Mouse (Mus musculus) C2C12 (cell line): ENCODE measurements around the gene Apba3. TPM values are rescaled to one million over a fixed set of nuclear protein-coding genes. Genes with fewer than 3 reads are reported as not detected.

Experiments used
- H3K27me3 ChIP-seq: one replicate; pipeline ENCODE4 v1.6.1; 2011; ENCODE audit not compliant: control insufficient read depth, insufficient read depth, insufficient read length
- H3K36me3 ChIP-seq: one replicate; pipeline ENCODE4 v1.6.1; 2011; ENCODE audit not compliant: control insufficient read depth, insufficient read depth
- H3K4me3 ChIP-seq: one replicate; pipeline ENCODE4 v1.5.1; 2011; ENCODE audit warnings: mild to moderate bottlenecking, control low read depth; ENCODE audit not compliant: poor library complexity, insufficient read depth, severe bottlenecking
- H3K79me2 ChIP-seq: one replicate; pipeline ENCODE4 v1.6.1; 2011; ENCODE audit not compliant: control insufficient read depth, insufficient read depth
- H3K79me3 ChIP-seq: one replicate; pipeline ENCODE4 v1.6.1; 2011; ENCODE audit warnings: low read depth, control low read depth
- H3ac ChIP-seq: one replicate; pipeline ENCODE3; 2011; ENCODE audit warnings: low read depth; ENCODE audit not compliant: control insufficient read depth, insufficient read length
- CEBPB ChIP-seq: IDR thresholded peaks from one replicate; pipeline ENCODE4 v1.6.1; 2011; ENCODE audit warnings: low read depth, mild to moderate bottlenecking, control low read depth, moderate library complexity
- CTCF ChIP-seq: IDR thresholded peaks from one replicate; pipeline ENCODE4 v1.5.1; 2011; ENCODE audit not compliant: control insufficient read depth, insufficient read depth, insufficient read length
- FOSL1 ChIP-seq: IDR thresholded peaks from one replicate; pipeline ENCODE4 v1.8.0; 2011; ENCODE audit warnings: mild to moderate bottlenecking, low read length; ENCODE audit not compliant: poor library complexity, insufficient read depth, severe bottlenecking
- MAX ChIP-seq: IDR thresholded peaks from one replicate; pipeline ENCODE4 v1.6.1; 2011; ENCODE audit warnings: mild to moderate bottlenecking, control low read depth
- MYOD1 ChIP-seq: IDR thresholded peaks from one replicate; pipeline ENCODE4 v1.6.1; 2011; ENCODE audit warnings: low read depth; ENCODE audit not compliant: control insufficient read depth, insufficient read length
- MYOG ChIP-seq: IDR thresholded peaks from one replicate; pipeline ENCODE4 v1.6.1; 2011; ENCODE audit not compliant: control insufficient read depth, insufficient read length; ENCODE audit errors: extremely low read depth
- USF1 ChIP-seq: IDR thresholded peaks from one replicate; pipeline ENCODE4 v1.6.1; 2011; ENCODE audit warnings: low read depth, mild to moderate bottlenecking, control low read depth, moderate library complexity
- polyA plus RNA-seq: library from polyadenylated mRNA; unstranded; fragments of >200 nt; fragmentation: generic; extraction: Trizol; gene quantifications from one replicate; pipeline ENCODE4 v1.2.1, GENCODE M21; 2012; ENCODE audit warnings: missing spikeins

The Apba3 gene
- polyA plus RNA-seq, 1 experiment, result 103 TPM

GRCm38 (mm10) chr10:81313581-81313980, 46.8 kb downstream of the Apba3 start:
- H3K27me3 ChIP-seq, result no peaks in the 10 kb centered on the region
- peaks cover 39% of the 10 kb centered on the region for H3K36me3 ChIP-seq
- no peak overlapping the region for H3K4me3 ChIP-seq
- H3K79me3 ChIP-seq, result no peaks in the 10 kb centered on the region
- no peaks in the 10 kb centered on the region for H3K79me2 ChIP-seq
- H3ac ChIP-seq, result no peak overlapping the region
- TF ChIP-seq MYOD1, result no peak
- TF ChIP-seq MYOG, result no peak
- no peak for TF ChIP-seq MAX
- no peak for TF ChIP-seq CEBPB
- TF ChIP-seq FOSL1, result no peak
- no peak for TF ChIP-seq USF1

- no peak overlapping the region for H3K4me3 ChIP-seq
- TF ChIP-seq CTCF (no peak), MAX (no peak), MYOG (no peak), FOSL1 (no peak), USF1 (peak; percentile 70), MYOD1 (no peak), CEBPB (no peak)
- no peaks in the 10 kb centered on the region for H3K27me3 ChIP-seq
- H3K79me3 ChIP-seq, result no peaks in the 10 kb centered on the region
- H3K79me2 ChIP-seq, result no peaks in the 10 kb centered on the region
- H3K36me3 ChIP-seq, result peaks cover 35% of the 10 kb centered on the region
- no peak overlapping the region for H3ac ChIP-seq
These were observed 47.4 kb downstream of the Apba3 start for GRCm38 (mm10) chr10:81314201-81314600.

- H3K36me3 ChIP-seq, result peaks cover 31% of the 10 kb centered on the region
- TF ChIP-seq MYOG, result no peak
- no peak for TF ChIP-seq CEBPB
- TF ChIP-seq USF1, result no peak
- TF ChIP-seq MAX, result no peak
- no peak for TF ChIP-seq CTCF
- TF ChIP-seq MYOD1, result no peak
- TF ChIP-seq FOSL1, result no peak
- H3K79me2 ChIP-seq, result no peaks in the 10 kb centered on the region
- H3ac ChIP-seq, result no peak overlapping the region
- no peak overlapping the region for H3K4me3 ChIP-seq
- no peaks in the 10 kb centered on the region for H3K27me3 ChIP-seq
- no peaks in the 10 kb centered on the region for H3K79me3 ChIP-seq
These were observed 48.8 kb downstream of the Apba3 start for GRCm38 (mm10) chr10:81315587-81315986.

DNA sequence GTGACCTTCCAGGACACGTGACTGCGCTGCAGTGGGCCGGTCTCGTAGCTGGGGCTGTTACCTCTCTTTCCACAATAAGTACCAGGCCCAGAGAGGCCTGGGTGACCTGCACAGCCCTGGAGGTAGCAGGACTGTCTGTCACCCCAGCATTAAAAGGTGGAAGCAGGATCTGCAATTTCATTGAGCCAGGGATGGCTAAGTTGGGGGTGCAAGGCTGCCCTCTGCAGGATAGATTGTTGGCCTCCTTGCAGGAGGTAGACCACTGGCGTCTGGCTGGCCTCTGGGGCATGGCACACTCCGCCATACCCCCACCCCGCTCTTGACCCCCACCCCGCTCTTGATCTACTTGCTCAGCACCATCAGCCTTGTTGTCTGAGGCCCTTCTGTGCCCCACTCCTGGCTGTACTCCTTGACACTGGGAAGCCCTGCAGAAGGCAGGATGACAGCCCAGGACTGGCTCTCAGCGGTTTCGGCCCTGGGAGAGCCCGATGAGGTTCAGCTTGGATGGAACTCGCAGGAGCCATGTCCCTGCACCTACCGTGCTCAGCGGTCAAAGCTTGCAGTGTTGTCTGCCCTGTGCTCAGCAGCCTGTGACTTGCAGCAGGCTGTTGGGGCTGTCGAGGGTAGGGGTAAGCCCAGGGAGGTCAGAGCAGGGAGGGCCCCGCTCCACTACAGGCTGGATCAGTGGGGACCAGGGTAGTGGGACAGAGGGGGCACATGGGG, 49.7 kb downstream of the Apba3 start:
- H3K79me3 ChIP-seq, result peaks cover 3% of the 10 kb centered on the region

GRCm38 (mm10) chr10:81317273-81317672, 50.5 kb downstream of the Apba3 start:
- TF ChIP-seq CEBPB (no peak), MAX (no peak), FOSL1 (no peak)
- Histone ChIP-seq H3ac (no peak overlapping the region), H3K27me3 (no peaks in the 10 kb centered on the region), H3K79me2 (peaks cover 13% of the 10 kb centered on the region), H3K36me3 (peaks cover 33% of the 10 kb centered on the region), H3K4me3 (no peak overlapping the region), H3K79me3 (peaks cover 11% of the 10 kb centered on the region)

More for the DNA sequence above, 49.7 kb downstream of the Apba3 start:
- Histone ChIP-seq H3K79me2 (peaks cover 6% of the 10 kb centered on the region), H3K36me3 (peaks cover 31% of the 10 kb centered on the region), H3K4me3 (no peak overlapping the region), H3K27me3 (no peaks in the 10 kb centered on the region), H3ac (no peak overlapping the region)
- TF ChIP-seq USF1 (no peak), CTCF (peak; percentile 10), MYOD1 (no peak), CEBPB (no peak), MAX (no peak)

GRCm38 (mm10) chr10:81318589-81319329, 52.0 kb downstream of the Apba3 start:
- no peak for TF ChIP-seq MAX
- no peak for TF ChIP-seq CEBPB
- TF ChIP-seq CTCF, result no peak
- TF ChIP-seq FOSL1, result no peak
- TF ChIP-seq USF1, result no peak
- no peak for TF ChIP-seq MYOD1
- TF ChIP-seq MYOG, result no peak
- Histone ChIP-seq H3K27me3 (no peaks in the 10 kb centered on the region), H3K79me3 (peaks cover 18% of the 10 kb centered on the region), H3K36me3 (peaks cover 42% of the 10 kb centered on the region), H3K79me2 (peaks cover 28% of the 10 kb centered on the region), H3ac (peak overlapping the region; percentile 47), H3K4me3 (no peak overlapping the region)
